Mouse (Mus musculus): ENCODE results near the gene Ppig.
"Not testable (repeated sequence)": the region's sequence is repeated elsewhere in the genome, so short reads cannot be mapped to it uniquely, and the experiment has no call there.

Gene Ppig

DNA sequence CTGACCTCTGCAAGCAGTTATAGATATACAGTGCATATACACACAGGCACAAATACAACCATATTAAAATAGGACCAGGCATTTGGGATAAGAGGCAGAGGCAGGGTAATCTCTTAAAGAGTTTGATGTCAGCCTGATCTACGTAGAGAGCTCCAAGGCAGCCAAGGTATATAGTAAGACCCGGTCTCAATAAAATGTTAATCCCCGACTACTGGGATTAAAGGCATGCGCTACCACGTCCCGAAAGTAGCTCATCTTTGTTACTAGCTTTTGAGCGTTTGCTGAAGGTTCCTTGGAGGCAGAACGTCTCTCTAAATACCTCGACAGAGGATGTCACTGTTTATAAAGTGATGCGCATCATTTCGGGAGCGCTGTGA is at the start of gene Ppig:
TSS of gene Ppig (plus strand) at position 273 of the 377 bp plus-strand sequence.
- no peak for DNase-seq (ENCODE audit: inconsistent ontology term)

DNA sequence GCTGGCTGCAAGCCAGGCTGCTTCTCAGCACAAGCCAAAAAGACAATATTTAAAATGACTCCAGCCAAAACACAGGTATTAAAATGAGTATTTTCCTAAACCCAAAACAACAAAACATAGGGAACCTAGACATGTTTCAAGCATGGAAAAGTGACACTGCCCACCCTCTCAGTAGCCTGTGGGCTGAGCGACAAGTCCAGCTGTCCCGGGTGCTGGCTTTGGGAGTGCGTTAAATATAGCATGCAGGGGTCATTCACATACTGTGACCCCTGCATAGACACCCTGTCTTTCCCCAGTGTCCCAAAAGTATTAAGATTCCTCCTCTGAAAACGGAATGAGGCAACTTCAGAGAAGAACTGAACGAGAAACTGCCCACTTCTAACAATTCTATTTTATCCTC is 48.6 kb upstream of the Ppig start:
- no peak for DNase-seq (ENCODE audit: inconsistent ontology term)

DNA sequence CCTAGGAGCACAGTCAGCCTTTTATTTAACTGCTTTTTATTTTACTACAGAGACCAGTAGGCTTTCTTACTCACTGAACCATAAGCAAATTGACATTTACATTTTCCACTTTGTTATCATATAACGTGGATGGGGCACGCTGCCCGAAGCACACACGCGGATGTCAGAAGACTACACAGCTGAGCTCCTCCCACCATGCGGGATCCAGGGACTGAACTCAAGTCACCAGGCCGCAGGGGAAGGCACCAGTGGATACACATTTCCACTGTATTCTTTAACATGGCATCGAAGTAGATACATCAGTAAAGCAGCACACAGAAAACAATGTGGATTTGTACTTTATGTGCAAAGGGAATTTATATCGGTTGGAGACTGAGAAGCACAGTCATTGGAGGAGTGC is 47.1 kb upstream of the Ppig start:
- DNase-seq (ENCODE audit: inconsistent ontology term), result no peak

DNA sequence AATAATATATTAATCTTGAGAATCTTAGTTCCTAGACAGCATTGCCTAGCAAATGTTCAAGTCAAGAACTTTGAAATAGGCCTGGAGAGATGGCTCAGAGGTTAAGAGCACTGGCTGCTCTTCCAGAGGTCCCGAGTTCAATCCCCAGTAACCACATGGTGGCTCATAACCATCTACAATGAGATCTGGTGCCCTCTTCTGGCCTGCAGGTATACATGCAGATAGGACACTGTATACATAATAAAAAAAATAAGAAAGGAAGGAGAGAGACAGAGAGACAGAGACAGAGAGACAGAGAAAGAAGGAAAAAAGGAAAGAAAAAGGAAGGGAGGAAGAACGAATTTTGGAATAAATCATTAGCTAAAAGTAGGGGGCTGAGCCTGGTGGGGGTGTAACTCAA is 45.6 kb upstream of the Ppig start:
- DNase-seq (ENCODE audit: inconsistent ontology term), result no peak

DNA sequence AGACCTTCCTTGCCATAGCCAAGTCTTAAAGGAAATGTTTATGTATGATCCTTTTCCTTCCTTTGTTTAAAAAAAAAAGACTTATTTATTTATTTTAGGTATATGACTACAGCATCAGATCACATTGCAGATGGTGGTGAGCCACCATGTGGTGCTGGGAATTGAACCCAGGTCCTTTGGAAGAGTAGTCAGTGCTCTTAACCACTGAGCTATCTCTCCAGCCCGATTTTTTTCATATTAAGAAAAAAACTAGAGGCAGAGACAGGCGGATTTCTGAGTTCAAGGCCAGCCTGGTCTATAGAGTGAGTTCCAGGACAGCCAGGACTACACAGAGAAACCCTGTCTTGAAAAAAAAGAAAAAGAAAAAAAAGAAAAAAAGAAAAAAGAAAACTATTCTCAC is 45.1 kb upstream of the Ppig start:
- DNase-seq (ENCODE audit: inconsistent ontology term), result not testable (repeated sequence)

DNA sequence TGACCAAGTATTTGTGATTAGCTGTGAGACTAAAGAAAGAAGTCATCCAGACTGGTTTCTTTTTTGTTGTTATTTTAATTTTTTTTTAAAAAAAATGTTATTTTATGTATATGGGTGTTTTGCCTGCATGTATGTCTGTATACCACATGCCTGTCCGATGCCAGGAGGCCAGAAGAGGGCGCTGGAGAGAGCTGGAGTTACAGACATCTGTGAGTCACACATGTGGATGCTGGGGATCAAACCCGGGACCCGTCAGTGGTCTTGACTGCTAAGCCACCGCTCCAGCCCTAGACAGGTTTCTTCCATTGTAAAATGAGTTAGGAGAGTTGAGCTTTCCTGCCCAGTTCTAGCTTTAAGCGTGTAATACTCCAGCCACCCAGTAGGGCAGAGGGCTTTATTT is 42.4 kb upstream of the Ppig start:
- no peak for DNase-seq (ENCODE audit: inconsistent ontology term)

DNA sequence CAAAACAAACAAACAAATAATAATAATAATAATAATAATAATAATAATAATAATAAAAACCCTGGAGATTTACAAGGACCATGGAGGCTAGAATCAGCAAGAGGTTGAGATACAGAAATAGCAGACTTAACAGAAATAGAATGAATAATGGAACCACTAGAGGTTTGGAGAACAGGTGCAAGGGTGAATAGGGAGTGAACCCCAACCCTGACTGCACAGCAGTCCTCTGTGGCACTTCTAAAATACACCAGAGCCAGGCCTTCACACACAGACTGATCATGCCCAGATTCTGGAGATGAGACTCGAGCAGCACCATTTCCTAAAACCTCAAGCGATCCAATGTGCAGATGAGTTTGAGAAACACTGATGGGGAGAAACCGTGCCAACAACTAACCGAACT is 40.4 kb upstream of the Ppig start:
- DNase-seq (ENCODE audit: inconsistent ontology term), result no peak

DNA sequence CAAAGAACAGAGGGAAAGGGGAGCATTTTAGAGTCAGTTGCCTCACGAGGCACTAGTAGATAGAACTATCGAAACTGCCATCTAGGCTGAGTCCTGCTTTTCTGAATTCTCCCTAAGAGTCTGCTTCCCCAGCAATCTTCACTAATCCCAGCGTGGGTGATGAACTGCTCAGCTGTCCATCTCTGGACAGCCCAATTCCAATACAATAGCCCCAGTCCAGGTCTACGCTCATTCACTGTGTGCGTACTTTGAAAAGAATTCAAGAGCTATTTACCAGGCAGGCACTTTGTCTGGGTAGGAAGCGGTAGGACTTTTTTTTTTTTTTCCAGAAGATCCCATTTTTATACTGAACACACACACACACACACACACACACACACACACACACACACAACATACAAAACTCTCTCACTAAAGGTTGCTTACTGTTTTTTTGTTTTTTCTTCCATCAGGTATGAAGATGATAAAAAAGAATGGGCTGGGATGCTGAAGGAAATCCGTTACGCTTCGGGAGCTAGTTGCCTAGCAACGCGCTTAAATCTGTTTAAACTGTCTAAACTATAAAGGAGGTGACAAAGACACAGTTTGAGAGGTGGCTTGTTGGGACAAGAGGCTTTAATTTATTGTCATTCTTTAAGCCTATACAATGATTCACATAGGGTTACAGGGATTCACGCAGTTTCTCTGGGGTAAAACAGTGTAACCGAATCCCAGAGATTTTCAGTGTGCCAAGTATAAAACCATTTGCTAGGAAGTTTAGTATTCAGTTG is 39.1 kb upstream of the Ppig start:
- DNase-seq (ENCODE audit: inconsistent ontology term), result no peak

DNA sequence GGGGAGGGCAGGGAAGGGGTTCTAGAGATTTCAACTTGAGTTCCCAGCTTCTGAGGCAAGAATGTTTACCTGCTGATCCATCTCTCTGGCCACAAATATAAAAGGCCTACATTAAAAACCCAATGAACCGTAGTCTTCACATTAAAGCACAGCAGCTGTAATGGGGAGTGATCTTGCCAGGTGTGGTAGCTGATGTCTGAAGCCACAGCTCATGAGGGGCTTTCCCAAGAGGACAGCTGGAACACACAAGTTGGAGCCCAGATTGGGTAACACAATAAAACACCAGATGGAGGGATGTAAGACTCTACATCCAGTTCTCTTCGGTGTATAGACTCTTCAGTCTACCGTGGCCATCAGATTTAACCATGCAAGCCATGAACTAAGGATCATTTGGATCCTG is 37.9 kb upstream of the Ppig start:
- DNase-seq (ENCODE audit: inconsistent ontology term), result no peak

DNA sequence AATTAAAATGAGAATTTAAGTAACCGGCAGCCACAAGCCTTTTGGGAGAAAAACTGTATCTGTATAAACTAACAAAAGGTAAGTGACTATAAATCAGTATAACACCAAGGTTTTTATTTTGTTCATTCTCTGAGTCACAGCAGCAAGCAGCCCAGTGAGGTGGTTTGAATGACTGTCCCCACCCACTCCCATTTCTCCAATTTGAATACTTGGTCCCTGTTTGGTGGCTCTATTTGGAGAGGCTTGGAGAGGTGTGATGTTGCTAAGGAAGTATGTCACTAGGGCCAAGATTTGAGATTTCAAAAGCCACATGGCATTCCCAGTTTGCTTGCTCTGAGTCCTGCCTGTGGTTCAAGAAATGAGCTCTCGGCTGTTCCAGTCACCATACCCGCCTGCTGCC is 32.1 kb upstream of the Ppig start:
- DNase-seq (ENCODE audit: inconsistent ontology term), result no peak

DNA sequence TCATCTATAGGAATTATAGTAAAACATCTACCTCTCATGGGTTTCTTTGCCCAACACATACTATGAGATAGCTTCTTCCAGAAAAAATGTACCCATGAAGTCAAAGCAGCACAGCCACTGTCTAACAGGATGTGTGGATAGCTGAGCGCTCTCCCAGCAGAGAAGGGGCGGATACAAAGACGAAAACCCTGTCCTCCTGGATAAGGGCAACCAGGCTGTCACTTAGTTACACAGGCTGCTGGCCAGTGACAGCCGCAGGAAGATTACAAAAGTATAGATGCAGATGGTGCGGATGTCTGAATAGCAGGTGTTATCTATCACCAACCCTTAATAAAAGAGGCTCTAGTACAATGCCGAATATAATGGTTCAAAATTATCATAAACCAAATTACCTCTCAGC is 31.5 kb upstream of the Ppig start:
- no peak for DNase-seq (ENCODE audit: inconsistent ontology term)

DNA sequence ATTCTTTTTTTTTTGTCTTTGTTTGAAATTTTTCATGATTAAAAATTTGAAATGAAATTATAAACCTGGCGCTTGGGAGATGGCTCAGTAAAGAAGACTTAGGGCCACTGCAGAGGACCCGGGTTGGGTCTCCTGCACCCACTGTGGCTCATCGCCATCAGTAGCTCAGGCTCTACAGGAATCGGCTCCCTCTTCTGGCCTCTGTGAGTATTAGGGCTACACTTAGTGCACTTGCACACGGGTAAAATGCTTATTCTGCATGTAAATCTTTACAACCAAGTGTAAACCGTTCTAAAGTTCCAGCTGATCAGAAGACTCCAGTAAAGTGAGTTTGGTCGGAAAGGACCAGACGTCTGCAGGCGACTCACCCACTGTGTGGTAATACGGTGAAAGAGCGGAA is 28.8 kb upstream of the Ppig start:
- DNase-seq (ENCODE audit: inconsistent ontology term), result no peak

DNA sequence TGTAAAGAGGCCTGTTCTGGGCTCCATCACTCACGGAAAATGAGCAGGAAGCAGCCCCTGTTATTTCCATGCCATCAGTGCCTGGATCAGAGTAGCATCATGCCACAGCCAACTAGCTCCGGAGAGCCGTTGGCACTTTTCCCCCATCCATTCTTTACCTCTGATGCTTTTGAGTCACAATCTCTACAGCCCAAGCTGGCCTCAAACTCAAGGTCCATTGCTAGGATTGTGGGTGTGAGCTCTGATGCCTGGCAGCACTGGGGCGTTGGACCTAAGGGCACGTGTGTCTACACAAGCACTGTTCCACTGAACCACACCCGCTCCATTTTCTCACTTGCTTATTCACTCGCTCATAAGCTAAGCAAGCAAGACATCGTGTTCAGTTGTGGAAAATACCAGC is 21.9 kb upstream of the Ppig start:
- DNase-seq (ENCODE audit: inconsistent ontology term), result no peak

DNA sequence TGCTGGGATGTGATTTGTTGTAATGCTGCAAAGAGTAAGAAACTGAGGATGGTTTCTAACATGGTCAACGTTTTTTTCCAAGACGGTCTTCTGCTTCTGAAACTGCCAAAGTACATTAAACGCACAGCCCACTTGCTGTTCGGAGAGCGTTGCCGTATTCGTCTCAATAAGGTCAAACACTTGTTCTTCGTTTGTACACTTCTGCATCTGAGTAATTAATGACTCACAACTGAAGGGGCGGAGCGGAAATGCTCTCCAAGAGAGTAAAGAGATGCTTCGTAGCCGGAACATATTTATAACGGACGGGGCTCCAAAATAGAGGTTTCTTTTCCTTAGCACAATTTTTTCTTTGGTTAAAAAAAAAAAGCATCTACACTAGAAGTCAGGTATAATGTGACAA is 10.2 kb upstream of the Ppig start:
- DNase-seq (ENCODE audit: inconsistent ontology term), result no peak

DNA sequence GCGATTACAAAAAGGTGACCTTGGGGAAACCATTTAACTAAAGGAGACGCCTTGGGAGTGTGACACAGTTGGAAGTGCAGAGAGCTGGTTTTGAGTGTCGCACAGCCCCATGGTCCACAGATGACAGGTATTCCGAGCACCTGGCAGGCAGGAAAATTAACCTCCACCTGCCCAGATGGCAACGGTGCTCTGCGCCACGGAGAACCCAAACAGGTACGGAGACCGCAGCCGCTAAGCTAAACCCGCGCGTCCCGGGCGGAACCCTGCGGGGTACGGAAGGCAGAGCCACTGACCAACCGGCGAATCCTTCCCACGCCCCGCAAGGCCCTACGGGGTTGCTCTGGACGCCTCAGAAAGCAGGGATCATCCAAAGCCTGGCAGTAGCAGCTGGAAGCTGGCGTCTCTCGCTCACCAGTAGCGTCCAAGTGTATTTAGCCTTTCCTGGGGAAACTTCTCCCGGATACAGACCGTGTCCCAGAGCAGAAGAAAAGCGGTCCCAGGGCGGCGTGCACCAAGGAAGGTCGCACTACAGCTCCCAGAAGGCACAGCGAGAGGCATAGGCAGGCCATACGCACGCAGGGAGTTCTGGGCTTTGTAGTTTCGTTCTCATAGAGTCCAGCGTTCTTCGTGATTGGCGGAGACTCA is 9.2 kb upstream of the Ppig start, which contains the start of gene Fastkd1:
TSS of gene Fastkd1 (minus strand) at position 536 of the 645 bp plus-strand sequence.
- peak; percentile 86 for DNase-seq (ENCODE audit: inconsistent ontology term)

DNA sequence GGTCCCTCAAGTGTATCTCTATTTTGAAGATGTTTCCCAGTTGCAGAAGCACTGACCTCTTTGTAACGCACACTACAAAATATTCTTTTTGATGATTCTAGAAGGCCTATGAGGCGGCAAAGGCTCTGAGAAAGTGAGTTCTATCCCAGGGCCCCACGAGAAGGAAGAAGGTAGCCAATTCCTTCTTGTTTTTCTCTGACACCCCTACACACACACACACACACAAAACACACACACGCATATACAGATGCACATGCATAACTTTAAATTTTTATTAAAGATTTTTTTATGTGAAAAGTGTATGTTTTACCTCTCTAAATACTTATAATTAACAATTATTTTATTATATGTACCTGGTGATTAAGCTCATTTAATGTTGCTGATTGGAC is 8.7 kb upstream of the Ppig start:
- DNase-seq (ENCODE audit: inconsistent ontology term), result no peak

DNA sequence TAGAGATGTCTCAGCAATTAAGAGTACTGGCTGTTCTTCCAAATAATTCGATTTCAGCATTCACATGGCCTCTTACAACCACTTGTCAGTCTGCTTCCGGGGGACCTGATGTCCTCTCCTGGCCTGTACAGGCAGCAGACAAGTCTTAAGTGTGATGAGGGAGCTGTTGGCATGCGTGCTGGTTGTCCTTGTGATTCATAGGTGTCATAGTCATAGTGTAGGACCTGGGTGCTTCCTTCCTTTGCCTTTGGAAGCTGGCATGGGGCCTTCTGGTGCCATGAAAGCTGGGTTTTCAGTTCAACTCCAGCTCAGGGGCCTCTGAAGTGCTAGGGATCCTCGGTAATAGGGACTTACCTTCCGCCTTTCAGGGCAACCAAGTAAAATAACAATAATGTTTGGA is 8.2 kb upstream of the Ppig start:
- no peak for DNase-seq (ENCODE audit: inconsistent ontology term)

DNA sequence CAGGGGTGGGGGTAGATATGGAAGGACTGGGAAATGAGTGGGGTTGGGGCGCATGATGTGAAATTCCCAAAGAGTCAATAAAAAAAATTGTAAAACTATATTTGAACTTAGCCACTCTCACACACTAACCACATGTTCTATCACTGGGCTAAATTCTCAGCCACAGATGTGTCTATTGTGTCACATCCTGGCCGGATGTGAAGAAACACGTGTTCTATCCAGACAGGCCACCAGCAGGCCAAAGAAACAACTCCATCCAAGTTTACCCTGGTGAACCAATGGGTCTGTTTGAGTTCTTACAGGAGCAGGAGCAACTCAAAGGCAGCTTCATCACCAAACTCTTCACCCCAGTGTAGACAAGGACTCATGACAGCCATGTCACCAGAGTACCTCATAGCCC is 5.9 kb upstream of the Ppig start:
- DNase-seq (ENCODE audit: inconsistent ontology term), result no peak

DNA sequence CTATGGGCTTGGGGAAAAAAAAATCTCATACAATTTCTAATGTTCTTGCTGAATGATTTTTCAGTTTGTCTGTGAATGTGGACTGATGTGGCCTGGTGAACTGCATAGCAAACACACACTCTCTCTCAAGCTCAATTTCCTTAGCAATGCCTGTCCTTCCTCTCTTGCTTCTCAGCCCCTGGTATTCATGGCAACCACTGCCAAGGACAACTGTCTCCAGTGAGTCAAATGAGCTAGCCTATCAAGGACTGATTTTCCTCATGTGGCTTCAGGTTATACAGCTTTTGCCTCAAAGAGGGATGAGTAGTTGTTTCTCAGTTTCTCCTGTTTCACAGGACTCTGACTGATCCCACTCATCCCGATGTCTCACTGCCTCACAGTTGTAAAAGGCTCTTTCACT is 3.2 kb upstream of the Ppig start:
- no peak for DNase-seq (ENCODE audit: inconsistent ontology term)

DNA sequence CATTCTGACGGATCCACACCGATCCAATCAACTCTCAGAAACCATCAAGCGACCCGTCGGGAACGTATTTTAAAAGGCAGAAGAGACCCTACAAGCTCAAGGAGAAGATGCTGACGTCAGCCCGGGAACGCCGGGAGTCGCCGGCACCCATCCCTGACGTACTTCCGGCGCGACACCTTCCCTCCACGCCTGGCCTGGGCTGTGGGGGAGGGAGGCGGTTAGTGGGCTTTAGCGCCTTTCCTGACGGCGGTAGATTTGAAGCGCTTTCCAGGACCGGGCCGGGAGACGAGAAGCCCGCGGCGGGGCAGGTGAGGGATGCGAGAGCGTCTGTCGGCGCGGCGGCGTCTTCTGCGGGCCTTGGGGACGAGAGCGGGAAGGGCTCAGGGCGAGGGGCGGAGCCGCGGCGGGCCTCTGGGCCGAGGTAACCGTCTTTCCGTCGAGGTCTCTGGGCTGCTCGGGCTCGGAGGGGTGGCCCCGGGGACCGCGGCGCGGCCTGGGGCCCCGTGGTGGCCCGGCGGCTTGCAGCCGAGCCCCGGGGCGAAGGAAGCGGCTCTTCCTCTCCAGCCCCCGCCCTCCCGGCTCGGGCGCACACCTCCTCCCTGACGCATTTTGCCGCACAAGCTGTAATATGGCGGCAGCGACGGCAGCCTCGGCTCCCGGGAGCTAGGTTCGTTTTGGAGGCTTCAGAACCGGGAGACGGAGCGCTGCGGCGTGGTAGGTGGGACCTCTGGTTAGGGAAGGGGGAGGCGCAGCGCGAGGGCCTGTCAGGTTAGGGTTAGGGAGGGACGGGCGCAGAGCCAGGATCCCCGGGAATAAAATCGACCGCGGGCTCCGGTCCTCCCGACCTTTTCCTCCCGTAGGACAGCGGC is 539 bp downstream of the Ppig start:
- peak; percentile 94 for DNase-seq (ENCODE audit: inconsistent ontology term)

DNA sequence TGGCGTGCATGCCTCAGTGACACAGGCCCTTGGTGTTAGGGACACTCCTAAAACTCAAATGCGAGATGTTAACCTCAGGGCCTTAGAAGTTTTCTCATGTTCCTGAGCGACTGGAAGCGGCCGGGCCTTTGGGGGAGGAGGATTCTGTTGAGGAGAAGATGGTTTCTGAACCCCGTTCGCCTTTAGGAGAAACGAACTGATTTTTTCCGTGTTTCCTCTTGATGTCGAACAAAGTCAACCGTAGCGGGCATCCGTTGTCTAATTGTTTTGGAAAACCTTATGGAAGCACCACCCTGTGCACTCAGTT is 1.1 kb downstream of the Ppig start:
- DNase-seq (ENCODE audit: inconsistent ontology term), result no peak

DNA sequence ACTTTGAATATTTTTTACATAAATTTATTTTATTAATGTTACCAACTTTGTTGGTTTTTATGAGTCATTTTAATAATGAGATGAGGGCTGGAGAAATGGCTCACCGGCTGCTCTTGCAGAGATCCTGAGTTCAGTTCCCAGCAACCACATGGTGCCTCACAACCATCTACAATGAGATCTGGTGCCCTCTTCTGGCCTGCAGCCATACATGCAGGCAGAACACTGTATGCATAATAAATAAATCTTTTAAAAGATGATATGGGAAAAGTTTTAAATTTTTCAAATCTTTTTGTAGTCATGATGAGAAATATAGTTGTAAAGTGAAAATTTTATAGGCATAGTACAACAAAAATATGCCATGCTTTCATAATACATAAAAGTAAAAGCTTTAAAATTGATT is 22.7 kb downstream of the Ppig start:
- DNase-seq (ENCODE audit: inconsistent ontology term), result no peak

DNA sequence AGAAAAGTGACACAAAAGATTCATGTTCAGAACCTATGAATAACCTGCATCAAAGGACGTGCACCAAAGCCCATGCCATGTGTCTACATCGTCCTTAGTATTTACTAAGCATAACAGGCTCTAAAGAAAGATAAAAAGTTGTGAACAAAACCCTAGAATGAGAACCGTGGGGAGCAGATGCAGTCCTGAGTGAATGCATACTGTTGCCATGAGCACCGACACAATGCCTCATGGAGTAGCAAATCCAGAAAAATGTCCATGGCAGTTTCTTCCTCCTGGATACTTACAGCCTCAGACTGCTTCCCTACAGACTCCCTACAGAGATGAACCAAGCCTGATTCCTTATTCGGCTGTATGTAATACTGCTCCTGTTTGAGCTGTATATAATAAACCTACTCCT is 38.6 kb downstream of the Ppig start:
- no peak for DNase-seq (ENCODE audit: inconsistent ontology term)
